Mouse (Mus musculus): ENCODE measurements around the gene Bcr.

Gene Bcr

GRCm38 (mm10) chr10:75233489-75233888 is 173.1 kb downstream of the Bcr start:
- no peak for DNase-seq (ENCODE audit: low spot score in 2 of 2)
